Mouse (Mus musculus) kidney, postnatal 0 days (tissue): ENCODE measurements around the gene Gorasp1. TPM values are rescaled to one million over a fixed set of nuclear protein-coding genes. Genes with fewer than 3 reads are reported as not detected.

Experiments
- ATAC-seq: fragments of 200-750 bp; cut with Nextera tagmentation; replicated peaks from 2 replicates; pipeline ENCODE4 v1.8.0; 2017; ENCODE audit warnings: low read depth, moderate number of reproducible peaks, moderate TSS enrichment, moderate library complexity; ENCODE audit not compliant: low FRiP score
- DNase-seq: peaks from one replicate; pipeline ENCODE4 v3.0.0-alpha.2; 2016; ENCODE audit warnings: low spot score
- H3K27ac ChIP-seq: fragments of 300-500 bp; sonication (generic); 2 replicates; pipeline ENCODE4 v1.5.1; 2014; ENCODE audit warnings: mild to moderate bottlenecking
- H3K27me3 ChIP-seq: fragments of 300-500 bp; sonication (generic); 2 replicates; pipeline ENCODE4 v1.6.1; 2014; ENCODE audit warnings: low read length, mixed read lengths; ENCODE audit not compliant: insufficient read depth
- H3K36me3 ChIP-seq: fragments of 300-500 bp; sonication (generic); 2 replicates; pipeline ENCODE4 v1.6.1; 2014; ENCODE audit warnings: low read length, mixed read lengths; ENCODE audit not compliant: insufficient read depth
- H3K4me1 ChIP-seq: fragments of 300-500 bp; sonication (generic); replicated peaks from 2 replicates; pipeline ENCODE4 v1.6.1; 2014; ENCODE audit warnings: antibody characterized with exemption, low read length, mixed read lengths; ENCODE audit not compliant: insufficient read depth
- H3K4me2 ChIP-seq: fragments of 300-500 bp; sonication (generic); 2 replicates; pipeline ENCODE4 v1.6.1; 2014; ENCODE audit warnings: mild to moderate bottlenecking, low read length, moderate library complexity, mixed read lengths
- H3K4me3 ChIP-seq: fragments of 300-500 bp; sonication (generic); replicated peaks from 2 replicates; pipeline ENCODE4 v1.5.1; 2014; ENCODE audit warnings: low read depth, low read length
- H3K9ac ChIP-seq: fragments of 300-500 bp; sonication (generic); 2 replicates; pipeline ENCODE4 v1.6.1; 2014; ENCODE audit warnings: low read depth, low read length
- H3K9me3 ChIP-seq: fragments of 300-500 bp; sonication (generic); replicated peaks from 2 replicates; pipeline ENCODE4 v1.6.1; 2016; ENCODE audit warnings: low read length, inconsistent platforms, mixed read lengths
- CTCF ChIP-seq: IDR thresholded peaks from 2 replicates; pipeline ENCODE4 v1.5.1; 2016; ENCODE audit warnings: antibody characterized with exemption, low read depth, mild to moderate bottlenecking, moderate library complexity
- WGBS: fragments of 180-500 bp; shearing (Covaris S2); extraction: QIAGEN DNeasy Blood & Tissue Kit; methylation state at CpG from one replicate; pipeline ENCODE4 v1.1.7; 2014; 5-methylcytosine and 5-hydroxymethylcytosine counted together
- polyA plus RNA-seq: library from polyadenylated mRNA; unstranded; fragments of >200 nt; fragmentation: Nextera tagmentation; extraction: Ambion mirVana; gene quantifications from 2 replicates; pipeline ENCODE4 v1.2.1, GENCODE M21; 2015

Gorasp1 gene
- polyA plus RNA-seq, 1 experiment from 2014 or later: 19.1 TPM

GRCm38 (mm10) chr9:119939646-119940045 is 2.3 kb upstream of the Gorasp1 start:
- H3K36me3 ChIP-seq: no peaks in the 10 kb centered on the region
- WGBS: 35% methylated on average over 10 of the region's 10 CpGs
- no peaks in the 10 kb centered on the region for H3K27me3 ChIP-seq
- ATAC-seq: no peak
- no peak overlapping the region for H3K27ac ChIP-seq
- no peak for DNase-seq
- no peak overlapping the region for H3K4me2 ChIP-seq
- no peak for TF ChIP-seq CTCF
- no peak overlapping the region for H3K4me3 ChIP-seq
- no peak overlapping the region for H3K9ac ChIP-seq
- H3K4me1 ChIP-seq: peaks cover 10% of the 10 kb centered on the region; the same call in 1 of the 2 replicates
- no peaks in the 10 kb centered on the region for H3K9me3 ChIP-seq

GRCm38 (mm10) chr9:119938496-119938895 is 1.1 kb upstream of the Gorasp1 start:
- Histone ChIP-seq H3K4me2 (no peak overlapping the region), H3K27me3 (no peaks in the 10 kb centered on the region), H3K4me3 (no peak overlapping the region), H3K27ac (no peak overlapping the region), H3K36me3 (no peaks in the 10 kb centered on the region), H3K9ac (no peak overlapping the region), H3K9me3 (no peaks in the 10 kb centered on the region), H3K4me1 (peaks cover 10% of the 10 kb centered on the region; the same call in 1 of the 2 replicates)
- ATAC-seq (no peak), DNase-seq (no peak)
- 57% methylated on average over 4 of the region's 4 CpGs for WGBS
- no peak for TF ChIP-seq CTCF

- TF ChIP-seq CTCF: no peak
- no peak overlapping the region for H3K9ac ChIP-seq
- no peak overlapping the region for H3K4me3 ChIP-seq
- no peaks in the 10 kb centered on the region for H3K9me3 ChIP-seq
- peaks cover 10% of the 10 kb centered on the region; the same call in 1 of the 2 replicates for H3K4me1 ChIP-seq
- DNase-seq (no peak), ATAC-seq (no peak)
- no peak overlapping the region for H3K27ac ChIP-seq
- 91% methylated on average over 6 of the region's 6 CpGs for WGBS
- peaks cover 24% of the 10 kb centered on the region for H3K36me3 ChIP-seq
- no peaks in the 10 kb centered on the region for H3K27me3 ChIP-seq
- H3K4me2 ChIP-seq: no peak overlapping the region
Measured at GRCm38 (mm10) chr9:119933675-119934074, 3.7 kb downstream of the Gorasp1 start.

- Histone ChIP-seq H3K4me3 (no peak overlapping the region), H3K4me2 (no peak overlapping the region), H3K4me1 (peaks cover 4% of the 10 kb centered on the region; the same call in 1 of the 2 replicates), H3K36me3 (peaks cover 37% of the 10 kb centered on the region), H3K9me3 (no peaks in the 10 kb centered on the region), H3K27ac (no peak overlapping the region), H3K9ac (no peak overlapping the region), H3K27me3 (no peaks in the 10 kb centered on the region)
- DNase-seq: no peak
- no peak for TF ChIP-seq CTCF
- ATAC-seq: no peak
- WGBS: 84% methylated on average over 12 of the region's 12 CpGs
Measured at GRCm38 (mm10) chr9:119932358-119932757, 5.0 kb downstream of the Gorasp1 start.

- ATAC-seq: no peak
- DNase-seq: peak; percentile 57
- H3K27ac ChIP-seq: no peak overlapping the region
- WGBS: 67% methylated on average over 5 of the region's 5 CpGs
- H3K9me3 ChIP-seq: no peaks in the 10 kb centered on the region
- no peak for TF ChIP-seq CTCF
- H3K4me3 ChIP-seq: no peak overlapping the region
- H3K4me2 ChIP-seq: no peak overlapping the region
- no peaks in the 10 kb centered on the region for H3K27me3 ChIP-seq
- peaks cover 72% of the 10 kb centered on the region for H3K36me3 ChIP-seq
- H3K9ac ChIP-seq: no peak overlapping the region
- H3K4me1 ChIP-seq: no peaks in the 10 kb centered on the region
Measured at GRCm38 (mm10) chr9:119926497-119926896, 10.9 kb downstream of the Gorasp1 start.

GRCm38 (mm10) chr9:119925729-119926128 is 11.6 kb downstream of the Gorasp1 start:
- no peak overlapping the region for H3K4me2 ChIP-seq
- 75% methylated on average over 8 of the region's 8 CpGs for WGBS
- peaks cover 78% of the 10 kb centered on the region for H3K36me3 ChIP-seq
- H3K27ac ChIP-seq: no peak overlapping the region
- H3K9me3 ChIP-seq: no peaks in the 10 kb centered on the region
- H3K27me3 ChIP-seq: no peaks in the 10 kb centered on the region
- TF ChIP-seq CTCF: no peak
- H3K4me3 ChIP-seq: no peak overlapping the region
- no peak overlapping the region for H3K9ac ChIP-seq
- no peaks in the 10 kb centered on the region for H3K4me1 ChIP-seq
- DNase-seq (no peak), ATAC-seq (no peak)

GRCm38 (mm10) chr9:119925120-119925657 is 12.2 kb downstream of the Gorasp1 start:
- Histone ChIP-seq H3K36me3 (peaks cover 79% of the 10 kb centered on the region), H3K27me3 (no peaks in the 10 kb centered on the region), H3K9ac (no peak overlapping the region), H3K27ac (no peak overlapping the region), H3K4me3 (no peak overlapping the region), H3K9me3 (no peaks in the 10 kb centered on the region), H3K4me1 (no peaks in the 10 kb centered on the region), H3K4me2 (no peak overlapping the region)
- 86% methylated on average over 16 of the region's 16 CpGs for WGBS
- DNase-seq (no peak), ATAC-seq (no peak)
- no peak for TF ChIP-seq CTCF
